Mouse (Mus musculus) kidney, postnatal 0 days (tissue): ENCODE data around the gene Gm37240. TPM values are rescaled to one million over a fixed set of nuclear protein-coding genes. Genes with fewer than 3 reads are reported as not detected.

Source experiments
- ATAC-seq: fragments of 200-750 bp; cut with Nextera tagmentation; replicated peaks from 2 replicates; pipeline ENCODE4 v1.8.0; 2017; ENCODE audit warnings: low read depth, moderate number of reproducible peaks, moderate TSS enrichment, moderate library complexity; ENCODE audit not compliant: low FRiP score
- DNase-seq: peaks from one replicate; pipeline ENCODE4 v3.0.0-alpha.2; 2016; ENCODE audit warnings: low spot score
- H3K27ac ChIP-seq: fragments of 300-500 bp; sonication (generic); 2 replicates; pipeline ENCODE4 v1.5.1; 2014; ENCODE audit warnings: mild to moderate bottlenecking
- H3K27me3 ChIP-seq: fragments of 300-500 bp; sonication (generic); 2 replicates; pipeline ENCODE4 v1.6.1; 2014; ENCODE audit warnings: low read length, mixed read lengths; ENCODE audit not compliant: insufficient read depth
- H3K36me3 ChIP-seq: fragments of 300-500 bp; sonication (generic); 2 replicates; pipeline ENCODE4 v1.6.1; 2014; ENCODE audit warnings: low read length, mixed read lengths; ENCODE audit not compliant: insufficient read depth
- H3K4me1 ChIP-seq: fragments of 300-500 bp; sonication (generic); replicated peaks from 2 replicates; pipeline ENCODE4 v1.6.1; 2014; ENCODE audit warnings: antibody characterized with exemption, low read length, mixed read lengths; ENCODE audit not compliant: insufficient read depth
- H3K4me2 ChIP-seq: fragments of 300-500 bp; sonication (generic); 2 replicates; pipeline ENCODE4 v1.6.1; 2014; ENCODE audit warnings: mild to moderate bottlenecking, low read length, moderate library complexity, mixed read lengths
- H3K4me3 ChIP-seq: fragments of 300-500 bp; sonication (generic); replicated peaks from 2 replicates; pipeline ENCODE4 v1.5.1; 2014; ENCODE audit warnings: low read depth, low read length
- H3K9ac ChIP-seq: fragments of 300-500 bp; sonication (generic); 2 replicates; pipeline ENCODE4 v1.6.1; 2014; ENCODE audit warnings: low read depth, low read length
- H3K9me3 ChIP-seq: fragments of 300-500 bp; sonication (generic); replicated peaks from 2 replicates; pipeline ENCODE4 v1.6.1; 2016; ENCODE audit warnings: low read length, inconsistent platforms, mixed read lengths
- CTCF ChIP-seq: IDR thresholded peaks from 2 replicates; pipeline ENCODE4 v1.5.1; 2016; ENCODE audit warnings: antibody characterized with exemption, low read depth, mild to moderate bottlenecking, moderate library complexity
- WGBS: fragments of 180-500 bp; shearing (Covaris S2); extraction: QIAGEN DNeasy Blood & Tissue Kit; methylation state at CpG from one replicate; pipeline ENCODE4 v1.1.7; 2014; 5-methylcytosine and 5-hydroxymethylcytosine counted together
- polyA plus RNA-seq: library from polyadenylated mRNA; unstranded; fragments of >200 nt; fragmentation: Nextera tagmentation; extraction: Ambion mirVana; gene quantifications from 2 replicates; pipeline ENCODE4 v1.2.1, GENCODE M21; 2015

The Gm37240 gene
- polyA plus RNA-seq, 1 experiment from 2014 or later: 10.8 TPM

DNA sequence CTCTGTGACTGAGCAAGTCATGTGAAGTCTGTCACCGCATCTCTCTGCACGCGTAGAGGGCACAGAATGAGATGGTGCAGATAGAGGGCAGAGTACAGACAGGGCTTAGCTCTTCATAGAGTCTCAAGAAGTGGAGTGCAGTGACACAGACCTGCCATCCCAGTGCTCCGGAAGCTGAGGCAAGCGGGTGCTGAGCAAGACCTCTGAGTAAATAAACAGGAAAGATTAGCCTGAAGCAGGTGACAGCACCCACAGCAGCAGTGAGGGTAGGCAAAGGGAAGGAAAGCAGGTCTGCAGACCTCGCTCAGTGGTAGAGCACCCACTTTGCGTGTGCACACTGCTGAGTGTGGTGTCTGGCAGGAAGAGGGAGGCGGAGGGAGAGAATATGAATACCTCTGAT lies 1205.6 kb downstream of the Gm37240 start:
- WGBS: 76% methylated on average over 8 of the region's 8 CpGs
- Histone ChIP-seq H3K9me3 (no peaks in the 10 kb centered on the region), H3K9ac (no peak overlapping the region), H3K36me3 (no peaks in the 10 kb centered on the region), H3K27me3 (no peaks in the 10 kb centered on the region), H3K4me2 (no peak overlapping the region), H3K4me1 (no peaks in the 10 kb centered on the region), H3K4me3 (no peak overlapping the region), H3K27ac (no peak overlapping the region)
- ATAC-seq (no peak), DNase-seq (no peak)
- TF ChIP-seq CTCF: no peak

DNA sequence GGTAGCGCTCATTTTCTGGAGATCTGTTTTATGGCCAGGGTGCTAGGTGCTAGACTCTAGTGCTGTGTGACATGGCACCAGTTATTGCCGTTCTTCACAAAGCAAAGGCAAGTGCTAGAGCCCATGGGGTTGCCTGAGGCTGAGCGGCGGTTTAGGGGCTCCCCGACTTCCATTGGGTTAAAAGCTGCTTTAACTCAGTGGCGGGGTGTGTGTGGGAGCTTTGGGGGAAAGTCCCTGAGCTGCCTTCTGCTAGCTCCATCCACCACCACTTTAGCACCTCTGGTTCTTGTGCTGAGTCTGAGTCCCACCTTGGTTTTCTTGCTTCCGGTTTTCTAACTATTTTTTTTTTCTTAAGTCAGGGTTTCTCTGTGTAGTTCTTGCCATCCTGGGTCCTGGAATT lies 1207.3 kb downstream of the Gm37240 start:
- WGBS: 96% methylated on average over 7 of the region's 7 CpGs
- no peak overlapping the region for H3K9ac ChIP-seq

DNA sequence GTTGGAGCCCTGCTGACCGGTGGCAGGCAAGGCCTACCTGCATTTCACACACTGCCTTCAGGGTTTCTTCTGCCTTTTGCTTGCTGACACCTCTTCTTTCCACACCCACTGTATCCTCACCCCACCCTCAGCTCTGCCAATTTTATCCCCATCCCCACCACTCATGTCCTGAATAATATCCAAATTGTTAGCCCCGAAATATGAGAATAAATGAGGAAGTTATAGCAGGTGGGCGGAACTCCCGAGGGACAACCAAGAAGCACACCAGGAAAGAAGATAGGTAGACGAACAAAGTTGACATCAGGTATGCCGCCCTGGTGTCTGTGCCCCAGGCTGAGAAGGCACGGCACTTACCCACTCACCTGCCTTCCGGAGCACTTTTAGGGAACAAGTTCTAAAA lies 1207.8 kb downstream of the Gm37240 start:
- no peak for DNase-seq
- Histone ChIP-seq H3K36me3 (no peaks in the 10 kb centered on the region), H3K9ac (no peak overlapping the region), H3K4me2 (no peak overlapping the region), H3K4me3 (no peak overlapping the region), H3K27ac (no peak overlapping the region), H3K9me3 (no peaks in the 10 kb centered on the region), H3K4me1 (no peaks in the 10 kb centered on the region), H3K27me3 (no peaks in the 10 kb centered on the region)
- 89% methylated on average over 8 of the region's 8 CpGs for WGBS
- no peak for ATAC-seq
- TF ChIP-seq CTCF: no peak

More for the DNA sequence above, 1207.3 kb downstream of the Gm37240 start:
- Histone ChIP-seq H3K4me3 (no peak overlapping the region), H3K36me3 (no peaks in the 10 kb centered on the region), H3K27me3 (no peaks in the 10 kb centered on the region), H3K4me1 (no peaks in the 10 kb centered on the region), H3K9me3 (no peaks in the 10 kb centered on the region), H3K27ac (no peak overlapping the region), H3K4me2 (no peak overlapping the region)
- no peak for TF ChIP-seq CTCF
- DNase-seq (no peak), ATAC-seq (no peak)

DNA sequence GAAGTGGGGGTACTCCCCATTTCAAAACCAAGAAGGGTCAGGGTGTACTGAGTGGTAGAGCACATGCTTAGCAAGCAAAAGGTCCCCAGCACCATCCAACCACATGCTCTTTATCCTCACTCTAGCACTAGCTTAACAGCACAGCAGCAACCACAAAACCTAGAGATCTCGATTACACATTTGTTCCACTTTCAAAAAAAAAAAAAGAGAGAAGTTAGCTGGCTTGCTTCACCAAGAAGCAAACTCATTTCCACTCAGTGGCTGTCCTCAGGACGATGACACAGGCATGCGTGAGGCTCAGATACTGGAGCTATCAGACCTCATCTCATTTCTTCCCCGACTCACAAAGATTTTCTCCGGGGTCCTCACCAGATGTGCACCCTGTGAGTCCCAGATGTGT lies 1208.4 kb downstream of the Gm37240 start:
- H3K36me3 ChIP-seq: no peaks in the 10 kb centered on the region
- ATAC-seq (no peak), DNase-seq (no peak)
- WGBS: 85% methylated on average over 5 of the region's 5 CpGs
- H3K4me1 ChIP-seq: no peaks in the 10 kb centered on the region
- H3K27ac ChIP-seq: no peak overlapping the region
- no peak overlapping the region for H3K4me3 ChIP-seq
- no peak overlapping the region for H3K4me2 ChIP-seq
- no peak for TF ChIP-seq CTCF
- no peak overlapping the region for H3K9ac ChIP-seq
- H3K27me3 ChIP-seq: no peaks in the 10 kb centered on the region
- no peaks in the 10 kb centered on the region for H3K9me3 ChIP-seq

DNA sequence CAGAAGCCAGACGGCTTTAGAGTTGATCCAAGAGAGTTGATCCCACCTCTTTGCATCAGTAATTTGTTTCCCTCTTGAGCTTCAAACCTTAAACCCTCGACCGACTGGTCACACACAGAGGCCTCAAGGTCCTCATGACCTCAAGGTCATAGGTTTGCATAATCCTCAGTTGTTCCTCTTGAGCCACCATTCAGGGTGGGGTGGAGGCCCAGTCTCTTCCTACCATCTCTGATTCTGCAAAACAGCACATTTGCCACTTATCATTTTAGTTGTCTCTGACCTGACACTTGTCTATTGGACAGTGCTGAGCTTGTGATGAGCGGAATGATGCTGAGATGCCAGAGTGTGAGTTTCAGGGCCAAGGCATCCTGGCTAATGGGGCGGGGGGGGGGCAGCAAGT lies 1211.6 kb downstream of the Gm37240 start:
- Histone ChIP-seq H3K27me3 (no peaks in the 10 kb centered on the region), H3K27ac (no peak overlapping the region), H3K9ac (no peak overlapping the region), H3K4me1 (no peaks in the 10 kb centered on the region), H3K4me3 (no peak overlapping the region), H3K36me3 (no peaks in the 10 kb centered on the region), H3K9me3 (no peaks in the 10 kb centered on the region), H3K4me2 (no peak overlapping the region)
- DNase-seq (no peak), ATAC-seq (no peak)
- WGBS: 79% methylated on average over 5 of the region's 5 CpGs
- no peak for TF ChIP-seq CTCF

DNA sequence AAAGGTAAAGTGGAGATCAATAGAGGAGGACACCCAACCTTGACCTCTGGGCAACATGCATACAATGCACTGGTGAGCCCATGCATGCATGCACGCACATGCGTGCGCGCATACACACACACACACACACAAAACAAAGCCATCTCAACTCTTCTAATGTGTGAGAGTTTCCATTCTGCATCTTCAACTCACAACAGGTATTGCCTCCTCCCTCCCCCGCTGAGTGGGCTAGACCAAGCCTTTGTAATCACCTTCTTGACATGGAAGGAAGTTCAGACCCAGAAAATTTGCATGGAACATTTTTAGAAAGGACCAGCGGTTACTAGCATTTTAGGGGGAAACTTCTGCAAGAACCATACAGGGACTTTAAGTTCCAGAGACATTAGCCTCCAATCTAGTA lies 1213.8 kb downstream of the Gm37240 start:
- no peak overlapping the region for H3K27ac ChIP-seq
- H3K27me3 ChIP-seq: no peaks in the 10 kb centered on the region
- H3K4me2 ChIP-seq: no peak overlapping the region
- DNase-seq (no peak), ATAC-seq (no peak)
- 98% methylated on average over 6 of the region's 6 CpGs for WGBS
- no peak overlapping the region for H3K4me3 ChIP-seq
- no peaks in the 10 kb centered on the region for H3K36me3 ChIP-seq
- no peaks in the 10 kb centered on the region for H3K4me1 ChIP-seq
- H3K9ac ChIP-seq: no peak overlapping the region
- no peaks in the 10 kb centered on the region for H3K9me3 ChIP-seq
- TF ChIP-seq CTCF: no peak

DNA sequence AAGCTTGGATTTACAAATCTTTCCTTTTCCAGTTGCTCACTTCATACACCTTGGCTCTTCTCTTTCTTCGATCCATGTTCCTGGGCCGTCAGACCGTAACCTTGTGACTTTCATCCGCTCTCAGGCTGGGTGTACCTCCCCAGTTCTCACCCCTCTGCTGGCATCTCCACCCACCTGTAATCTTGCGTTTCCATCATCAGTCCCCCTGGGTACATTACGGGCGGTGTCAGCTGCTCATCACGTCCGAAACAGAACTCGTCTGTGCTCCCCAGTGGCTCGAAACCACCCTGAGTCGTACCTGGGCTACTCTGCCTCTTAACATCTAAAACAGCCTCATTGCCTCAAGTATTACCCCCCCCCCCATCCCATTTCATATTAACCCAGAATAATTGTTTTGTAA lies 1215.2 kb downstream of the Gm37240 start:
- Histone ChIP-seq H3K4me2 (no peak overlapping the region), H3K4me3 (no peak overlapping the region), H3K9me3 (no peaks in the 10 kb centered on the region), H3K4me1 (no peaks in the 10 kb centered on the region), H3K27ac (no peak overlapping the region), H3K27me3 (no peaks in the 10 kb centered on the region), H3K9ac (no peak overlapping the region), H3K36me3 (no peaks in the 10 kb centered on the region)
- DNase-seq (no peak), ATAC-seq (no peak)
- 87% methylated on average over 12 of the region's 12 CpGs for WGBS
- TF ChIP-seq CTCF: no peak
